Mouse (Mus musculus) forebrain, embryonic 14.5 days (tissue): ENCODE measurements at regions not wholly inside any gene's neighbourhood (a gene's known extent, or its start where the extent isn't known, plus 50 kb on each side); places are given as distances from the start of the nearest gene placed in this dataset.

Experiments used
- ATAC-seq: fragments of 200-750 bp; cut with Nextera tagmentation; 2 replicates; pipeline ENCODE4 v1.8.0; 2017; ENCODE audit warnings: mild to moderate bottlenecking, moderate library complexity
- DNase-seq: peaks from one replicate; pipeline ENCODE4 v3.0.0-alpha.2; 2015; ENCODE audit warnings: low spot score
- H3K27ac ChIP-seq: fragments of 300-500 bp; sonication (generic); 2 replicates; pipeline ENCODE4 v1.5.1; 2014; ENCODE audit warnings: low read depth, mild to moderate bottlenecking, control low read depth, low read length, moderate library complexity
- H3K27me3 ChIP-seq: fragments of 300-500 bp; sonication (generic); replicated peaks from 2 replicates; pipeline ENCODE4 v1.6.1; 2014; ENCODE audit warnings: low read length, control low read depth, mixed read lengths; ENCODE audit not compliant: control insufficient read depth, insufficient read depth
- H3K36me3 ChIP-seq: fragments of 300-500 bp; sonication (generic); 2 replicates; pipeline ENCODE4 v1.6.1; 2014; ENCODE audit warnings: low read length, control low read depth; ENCODE audit not compliant: control insufficient read depth, insufficient read depth
- H3K4me1 ChIP-seq: fragments of 300-500 bp; sonication (generic); 2 replicates; pipeline ENCODE4 v1.6.1; 2014; ENCODE audit warnings: antibody characterized with exemption, low read length, control low read depth; ENCODE audit not compliant: control insufficient read depth, insufficient read depth
- H3K4me2 ChIP-seq: fragments of 300-500 bp; sonication (generic); 2 replicates; pipeline ENCODE4 v1.6.1; 2014; ENCODE audit warnings: mild to moderate bottlenecking, control low read depth, low read length
- H3K4me3 ChIP-seq: fragments of 300-500 bp; sonication (generic); 2 replicates; pipeline ENCODE4 v1.5.1; 2014; ENCODE audit warnings: low read depth, low read length, control low read depth
- H3K9ac ChIP-seq: fragments of 300-500 bp; sonication (generic); 2 replicates; pipeline ENCODE4 v1.6.1; 2014; ENCODE audit warnings: mild to moderate bottlenecking, low read length, control low read depth, moderate library complexity
- H3K9me3 ChIP-seq: fragments of 300-500 bp; sonication (generic); replicated peaks from 2 replicates; pipeline ENCODE4 v1.6.1; 2016; ENCODE audit warnings: low read length, control low read depth, mixed read lengths; ENCODE audit not compliant: control insufficient read depth
- WGBS: fragments of 180-500 bp; shearing (Covaris S2); extraction: QIAGEN DNeasy Blood & Tissue Kit; methylation state at CpG from one replicate; pipeline ENCODE4 v1.1.7; 2014; 5-methylcytosine and 5-hydroxymethylcytosine counted together

GRCm38 (mm10) chr4:75676590-75677174, 398.6 kb upstream of the Dmac1 start:
- H3K4me2 ChIP-seq = no peak overlapping the region
- H3K9ac ChIP-seq = no peak overlapping the region
- ATAC-seq = no peak
- no peaks in the 10 kb centered on the region for H3K9me3 ChIP-seq
- H3K4me3 ChIP-seq = no peak overlapping the region
- DNase-seq = peak; percentile 9
- H3K27ac ChIP-seq = no peak overlapping the region
- 44% methylated on average over 3 of the region's 3 CpGs for WGBS
- H3K27me3 ChIP-seq = no peaks in the 10 kb centered on the region
- no peaks in the 10 kb centered on the region for H3K4me1 ChIP-seq
- no peaks in the 10 kb centered on the region for H3K36me3 ChIP-seq

- Histone ChIP-seq H3K9ac (no peak overlapping the region), H3K27ac (no peak overlapping the region)
- ATAC-seq = no peak
Observed at GRCm38 (mm10) chr4:75641046-75641445, 362.9 kb upstream of the Dmac1 start.

GRCm38 (mm10) chr4:75636627-75637026, 358.5 kb upstream of the Dmac1 start:
- Histone ChIP-seq H3K27me3 (no peaks in the 10 kb centered on the region), H3K9ac (no peak overlapping the region), H3K9me3 (no peaks in the 10 kb centered on the region), H3K4me3 (no peak overlapping the region), H3K4me1 (no peaks in the 10 kb centered on the region), H3K4me2 (no peak overlapping the region), H3K27ac (no peak overlapping the region), H3K36me3 (no peaks in the 10 kb centered on the region)
- ATAC-seq (no peak), DNase-seq (peak; percentile 10)
- 32% methylated on average over 1 of the region's 1 CpGs for WGBS

More at GRCm38 (mm10) chr4:75641046-75641445, 362.9 kb upstream of the Dmac1 start:
- Histone ChIP-seq H3K36me3 (no peaks in the 10 kb centered on the region), H3K4me1 (no peaks in the 10 kb centered on the region), H3K27me3 (no peaks in the 10 kb centered on the region), H3K4me2 (no peak overlapping the region), H3K9me3 (no peaks in the 10 kb centered on the region), H3K4me3 (no peak overlapping the region)
- no peak for DNase-seq

- Histone ChIP-seq H3K27ac (no peak overlapping the region), H3K36me3 (no peaks in the 10 kb centered on the region), H3K4me2 (no peak overlapping the region), H3K9ac (no peak overlapping the region), H3K27me3 (no peaks in the 10 kb centered on the region), H3K9me3 (no peaks in the 10 kb centered on the region), H3K4me1 (no peaks in the 10 kb centered on the region), H3K4me3 (no peak overlapping the region)
- no peak for ATAC-seq
- DNase-seq = peak; percentile 33
- WGBS = 81% methylated on average over 3 of the region's 3 CpGs
Observed at GRCm38 (mm10) chr4:75589901-75590300, 311.8 kb upstream of the Dmac1 start.

- ATAC-seq (no peak), DNase-seq (no peak)
Observed at GRCm38 (mm10) chr4:75588095-75588875, 310.2 kb upstream of the Dmac1 start.

GRCm38 (mm10) chr4:75579865-75580264, 301.8 kb upstream of the Dmac1 start:
- H3K9ac ChIP-seq = no peak overlapping the region
- WGBS = 90% methylated on average over 1 of the region's 1 CpGs

More at GRCm38 (mm10) chr4:75588095-75588875, 310.2 kb upstream of the Dmac1 start:
- Histone ChIP-seq H3K4me2 (no peak overlapping the region), H3K4me3 (no peak overlapping the region), H3K4me1 (no peaks in the 10 kb centered on the region), H3K9me3 (no peaks in the 10 kb centered on the region), H3K9ac (no peak overlapping the region), H3K36me3 (no peaks in the 10 kb centered on the region), H3K27me3 (no peaks in the 10 kb centered on the region), H3K27ac (no peak overlapping the region)
- 23% methylated on average over 6 of the region's 6 CpGs for WGBS

GRCm38 (mm10) chr4:75572603-75573002, 294.5 kb upstream of the Dmac1 start:
- H3K9ac ChIP-seq = no peak overlapping the region
- ATAC-seq (no peak), DNase-seq (no peak)
- no peak overlapping the region for H3K4me2 ChIP-seq
- no peaks in the 10 kb centered on the region for H3K9me3 ChIP-seq
- no peaks in the 10 kb centered on the region for H3K36me3 ChIP-seq
- H3K27ac ChIP-seq = no peak overlapping the region
- H3K4me1 ChIP-seq = no peaks in the 10 kb centered on the region
- no peak overlapping the region for H3K4me3 ChIP-seq
- H3K27me3 ChIP-seq = no peaks in the 10 kb centered on the region

More at GRCm38 (mm10) chr4:75579865-75580264, 301.8 kb upstream of the Dmac1 start:
- DNase-seq (no peak), ATAC-seq (no peak)
- H3K27me3 ChIP-seq = no peaks in the 10 kb centered on the region
- no peaks in the 10 kb centered on the region for H3K9me3 ChIP-seq
- no peak overlapping the region for H3K27ac ChIP-seq
- no peak overlapping the region for H3K4me3 ChIP-seq
- H3K4me1 ChIP-seq = no peaks in the 10 kb centered on the region
- no peaks in the 10 kb centered on the region for H3K36me3 ChIP-seq
- no peak overlapping the region for H3K4me2 ChIP-seq

GRCm38 (mm10) chr4:75567630-75568029, 289.5 kb upstream of the Dmac1 start:
- no peaks in the 10 kb centered on the region for H3K27me3 ChIP-seq
- no peak overlapping the region for H3K4me3 ChIP-seq
- H3K27ac ChIP-seq = no peak overlapping the region
- no peaks in the 10 kb centered on the region for H3K9me3 ChIP-seq
- 91% methylated on average over 2 of the region's 2 CpGs for WGBS
- no peaks in the 10 kb centered on the region for H3K36me3 ChIP-seq
- DNase-seq = no peak
- no peak overlapping the region for H3K9ac ChIP-seq
- H3K4me1 ChIP-seq = no peaks in the 10 kb centered on the region
- no peak for ATAC-seq
- H3K4me2 ChIP-seq = no peak overlapping the region

- Histone ChIP-seq H3K36me3 (no peaks in the 10 kb centered on the region), H3K4me2 (no peak overlapping the region), H3K9me3 (no peaks in the 10 kb centered on the region), H3K9ac (no peak overlapping the region), H3K4me1 (peaks cover 12% of the 10 kb centered on the region), H3K27me3 (no peaks in the 10 kb centered on the region), H3K27ac (peak overlapping the region; percentile 65), H3K4me3 (no peak overlapping the region)
- peak; percentile 91 for DNase-seq
- peak; percentile 93 for ATAC-seq
- WGBS = 2% methylated on average over 4 of the region's 4 CpGs
Observed at GRCm38 (mm10) chr4:75562480-75562879, 284.4 kb upstream of the Dmac1 start.
